Mouse (Mus musculus): ENCODE data around the gene Sec61g.

DNA sequence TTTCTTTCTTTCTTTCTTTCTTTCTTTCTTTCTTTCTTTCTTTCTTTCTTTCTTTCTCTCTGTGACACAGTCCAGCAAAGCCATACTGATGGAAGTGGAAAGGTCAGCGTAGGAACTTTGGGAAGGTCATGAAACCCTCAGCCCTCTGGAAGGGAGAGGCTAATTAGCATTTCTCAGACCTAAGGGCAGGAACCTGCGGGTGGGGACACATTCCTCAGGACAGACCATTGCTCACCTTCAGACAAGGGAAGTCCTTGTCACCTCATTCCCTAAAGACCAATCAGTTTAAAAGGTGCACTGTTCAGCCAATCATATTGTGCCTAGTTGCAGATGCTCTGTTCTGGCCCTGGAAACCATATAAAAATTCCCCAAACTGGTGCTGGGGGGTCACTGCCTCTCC lies 17.4 kb upstream of the Sec61g start:
- no peak for TF ChIP-seq POLR2A (IDR thresholded peaks at IDR 0.05; ENCODE audit: extremely low read depth, insufficient read depth, low read length)
- no peak for TF ChIP-seq CTCF (IDR thresholded peaks at IDR 0.05; ENCODE audit: extremely low read depth, insufficient read depth, low read length)
